Mouse (Mus musculus) brain, embryonic 14.5 days (tissue): ENCODE measurements around the gene Epha6.

ENCODE experiments used
- CTCF ChIP-seq: fragments of 200-500 bp; IDR thresholded peaks from 2 replicates; pipeline ENCODE4 v1.5.1; 2012; ENCODE audit warnings: inconsistent platforms, mild to moderate bottlenecking, moderate library complexity, borderline replicate concordance; ENCODE audit not compliant: insufficient read depth, insufficient read length; ENCODE audit errors: extremely low read depth
- POLR2A ChIP-seq: fragments of 200-500 bp; IDR thresholded peaks from 2 replicates; pipeline ENCODE4 v1.6.1; 2012; ENCODE audit warnings: mild to moderate bottlenecking, inconsistent platforms, borderline replicate concordance; ENCODE audit not compliant: poor library complexity, insufficient read depth, insufficient read length, severe bottlenecking; ENCODE audit errors: extremely low read depth

- TF ChIP-seq CTCF (peak; percentile 59; the same call in 1 of the 2 replicates), POLR2A (no peak)
Measured at GRCm38 (mm10) chr16:59617167-59617566, 988.2 kb downstream of the Epha6 start.
